Mouse (Mus musculus) layer of hippocampus, postnatal 14 days (tissue): ENCODE measurements around the gene Mpz. TPM values are rescaled to one million over a fixed set of nuclear protein-coding genes. Genes with fewer than 3 reads are reported as not detected.

Source experiments
- total RNA-seq, 2 experiments: library from RNA; stranded (reverse); gene quantifications; 2 replicates each; pipeline ENCODE4 v1.2.3; 2021

The Mpz gene
- total RNA-seq, 2 experiments from 2014 or later, result not detected

Other genes starting within 250 kb of the Mpz start
- under 1 TPM in 1 of 2 experiments, not detected in 1; 0.35 TPM for gene Fcrlb, start 237.8 kb upstream of the Mpz start, total RNA-seq
- under 1 TPM in 1 of 2 experiments, not detected in 1; 0.67 TPM for gene Fcrla, start 223.1 kb upstream of the Mpz start, total RNA-seq
- 1 to 10 TPM; 3.6 to 3.8 TPM for gene Fcgr2b, start 174.2 kb upstream of the Mpz start, total RNA-seq
- gene Fcgr4, start 131.8 kb upstream of the Mpz start, total RNA-seq, result not detected
- 10 to 100 TPM; 10.2 to 11.6 TPM for gene Fcgr3, start 85.8 kb upstream of the Mpz start, total RNA-seq
- gene Cfap126, start 36.8 kb upstream of the Mpz start, total RNA-seq, result 1 to 10 TPM; 1.8 to 3.9 TPM
- 100 to 1,000 TPM; 196 to 214 TPM for gene Sdhc, start 108 bp upstream of the Mpz start, total RNA-seq
- 10 to 100 TPM; 43.1 to 44.4 TPM for gene Pcp4l1, start 45.6 kb downstream of the Mpz start, total RNA-seq
- gene Nr1i3, start 63.3 kb downstream of the Mpz start, total RNA-seq, result under 1 TPM in 1 of 2 experiments, not detected in 1; 0.12 TPM
- 10 to 100 TPM; 66.3 to 75.2 TPM for gene Tomm40l, start 71.8 kb downstream of the Mpz start, total RNA-seq
- gene Apoa2, start 74.3 kb downstream of the Mpz start, total RNA-seq, result 1 to 10 TPM; 1.3 to 3.2 TPM
- gene Fcer1g, start 83.7 kb downstream of the Mpz start, total RNA-seq, result 10 to 100 TPM; 14.4 to 14.6 TPM
- gene Adamts4, start 99.7 kb downstream of the Mpz start, total RNA-seq, result 10 to 100 TPM; 31.5 to 34.6 TPM
- gene Ndufs2, start 100.7 kb downstream of the Mpz start, total RNA-seq, result 100 to 1,000 TPM; 274 to 282 TPM
- gene B4galt3, start 119.6 kb downstream of the Mpz start, total RNA-seq, result 10 to 100 TPM; 54.8 to 62.8 TPM
- 10 to 100 TPM; 24.2 to 25.2 TPM for gene Ppox, start 130.5 kb downstream of the Mpz start, total RNA-seq
- 10 to 100 TPM; 49.2 to 53.6 TPM for gene Usp21, start 137.3 kb downstream of the Mpz start, total RNA-seq
- gene Ufc1, start 144.3 kb downstream of the Mpz start, total RNA-seq, result 100 to 1,000 TPM; 112 TPM
- gene Dedd, start 178.4 kb downstream of the Mpz start, total RNA-seq, result 10 to 100 TPM; 32.4 to 32.7 TPM
- 10 to 100 TPM; 40.5 to 41.4 TPM for gene Nit1, start 194.9 kb downstream of the Mpz start, total RNA-seq
- 100 to 1,000 TPM; 123 to 135 TPM for gene Pfdn2, start 195.0 kb downstream of the Mpz start, total RNA-seq
- 1 to 10 TPM; 6.8 to 7.4 TPM for gene Klhdc9, start 210.1 kb downstream of the Mpz start, total RNA-seq
- 1 to 10 TPM; 2.1 to 3.1 TPM for gene Nectin4, start 219.4 kb downstream of the Mpz start, total RNA-seq
- 1 to 10 TPM; 2.1 to 2.4 TPM for gene Arhgap30, start 238.2 kb downstream of the Mpz start, total RNA-seq